Mouse (Mus musculus) right cerebral cortex, postnatal 25 days (tissue): ENCODE measurements around the gene Borcs6.
"Not testable (repeated sequence)": the region's sequence is repeated elsewhere in the genome, so short reads cannot be mapped to it uniquely, and the experiment has no call there.

Experiments
- DNase-seq: peaks from one replicate; pipeline ENCODE4 v3.0.0; 2022

Gene Borcs6

DNA sequence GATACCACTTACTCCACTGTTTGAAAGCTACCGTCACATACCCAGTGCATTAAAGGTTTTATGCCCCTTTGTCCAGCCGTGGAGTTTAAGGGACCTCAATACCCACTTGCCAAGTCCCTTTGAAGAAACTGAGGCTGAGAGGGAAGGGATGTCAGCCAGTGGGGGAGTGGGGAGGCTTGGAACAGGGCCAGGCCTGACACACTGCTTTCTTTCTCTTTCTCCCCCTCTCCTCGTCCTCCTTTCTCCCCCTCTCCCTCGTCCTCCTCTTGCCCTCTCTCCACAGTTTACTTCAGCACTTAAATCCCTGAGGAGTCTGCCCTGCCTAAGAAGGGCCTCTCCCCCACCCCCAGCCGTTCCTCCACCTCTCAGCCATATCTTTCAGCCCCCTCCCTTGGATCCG lies 30.9 kb downstream of the Borcs6 start:
- DNase-seq, result peak; percentile 5

DNA sequence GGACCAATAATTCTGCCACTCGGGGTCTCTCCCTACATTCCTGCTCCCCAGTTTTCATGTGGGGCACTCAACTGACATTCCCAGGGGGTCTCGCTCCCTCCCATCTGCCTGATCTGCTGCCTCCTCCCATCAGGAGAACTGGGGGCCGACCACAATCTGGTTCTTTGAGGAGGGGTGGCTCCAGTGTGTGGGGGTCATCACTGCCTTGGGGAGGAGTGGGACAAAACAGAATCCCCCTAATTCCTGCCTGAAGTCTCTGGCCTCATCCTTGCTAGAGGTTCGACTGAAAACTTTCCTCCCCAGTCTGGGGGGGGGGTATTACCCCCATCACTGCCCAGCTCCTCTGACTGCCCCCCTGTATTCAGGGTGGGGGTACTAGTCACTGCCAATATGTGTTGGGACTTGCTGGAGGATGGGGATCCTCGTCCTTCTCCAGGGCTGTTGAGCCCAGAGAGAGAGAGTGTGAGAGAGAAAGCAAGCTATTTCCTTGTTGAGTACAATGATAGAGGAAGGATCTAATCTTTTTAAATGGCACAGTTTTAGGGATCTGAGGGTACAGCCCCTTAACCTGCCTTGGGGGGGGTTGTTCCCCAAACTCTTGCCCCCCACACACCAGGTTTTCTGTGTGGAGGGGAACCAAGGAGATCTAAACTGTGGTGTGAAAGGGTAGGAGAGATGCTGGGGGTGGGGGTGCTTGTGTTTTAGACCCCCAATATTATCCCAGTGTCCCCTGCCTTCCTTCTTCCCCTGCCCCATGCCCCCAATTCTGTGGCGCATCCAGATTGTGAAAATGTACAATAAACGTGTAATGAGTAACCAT lies 32.3 kb downstream of the Borcs6 start:
- peak; percentile 4 for DNase-seq

DNA sequence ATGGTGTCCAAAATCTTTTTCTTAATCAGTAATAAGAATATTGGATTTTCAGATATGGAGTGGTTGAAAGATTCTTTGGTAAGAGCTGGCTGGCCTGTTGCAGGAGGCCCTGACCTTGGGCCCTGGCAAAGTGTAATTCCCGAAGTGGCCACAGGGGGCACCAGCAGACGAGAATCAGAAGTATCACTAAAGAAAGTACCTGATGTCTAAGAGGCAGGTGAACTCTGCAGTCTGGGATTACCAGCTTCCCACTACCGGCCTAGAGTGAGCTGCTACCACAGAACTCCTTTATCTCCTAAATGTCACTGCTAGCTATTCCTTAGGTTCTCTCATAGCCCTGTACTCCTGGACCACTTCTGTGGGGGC lies 32.9 kb downstream of the Borcs6 start:
- DNase-seq, result peak; percentile 72

DNA sequence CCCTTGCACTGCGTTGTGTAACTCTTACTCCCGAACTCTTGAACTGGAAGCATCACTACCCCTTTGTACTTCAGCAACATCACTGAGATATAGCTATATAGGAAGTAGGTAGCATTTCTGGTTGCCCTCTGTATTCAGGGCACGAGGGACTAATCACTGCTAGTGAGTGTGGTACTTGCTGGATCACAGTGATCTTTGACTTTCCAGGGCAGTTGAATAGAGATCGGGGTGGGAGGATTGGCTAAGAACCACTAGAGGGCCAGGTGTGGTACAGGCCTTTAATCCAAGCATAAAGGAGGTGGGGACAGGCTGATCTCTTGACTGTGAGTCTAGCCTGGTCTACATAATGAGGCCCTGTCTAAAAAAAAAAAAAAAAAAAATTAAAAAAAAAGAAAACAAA lies 33.4 kb downstream of the Borcs6 start:
- no peak for DNase-seq

DNA sequence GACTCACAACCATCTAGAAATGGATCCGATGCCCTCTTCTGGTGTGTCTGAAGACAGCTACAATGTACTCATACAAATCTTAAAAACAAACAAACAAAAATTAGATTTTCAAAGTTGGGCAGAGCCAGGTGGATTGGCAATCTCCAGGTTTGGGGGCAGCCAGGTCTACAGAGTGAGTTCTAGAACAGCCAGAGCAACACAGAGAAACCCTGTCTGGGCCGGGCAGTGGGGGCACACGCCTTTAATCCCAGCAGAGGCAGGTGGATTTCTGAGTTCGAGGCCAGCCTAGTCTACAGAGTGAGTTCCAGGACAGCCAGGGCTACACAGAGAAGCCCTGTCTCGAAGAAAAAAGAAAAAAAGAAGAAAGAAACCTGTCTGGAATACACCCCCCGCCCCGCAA lies 34.3 kb downstream of the Borcs6 start:
- not testable (repeated sequence) for DNase-seq

DNA sequence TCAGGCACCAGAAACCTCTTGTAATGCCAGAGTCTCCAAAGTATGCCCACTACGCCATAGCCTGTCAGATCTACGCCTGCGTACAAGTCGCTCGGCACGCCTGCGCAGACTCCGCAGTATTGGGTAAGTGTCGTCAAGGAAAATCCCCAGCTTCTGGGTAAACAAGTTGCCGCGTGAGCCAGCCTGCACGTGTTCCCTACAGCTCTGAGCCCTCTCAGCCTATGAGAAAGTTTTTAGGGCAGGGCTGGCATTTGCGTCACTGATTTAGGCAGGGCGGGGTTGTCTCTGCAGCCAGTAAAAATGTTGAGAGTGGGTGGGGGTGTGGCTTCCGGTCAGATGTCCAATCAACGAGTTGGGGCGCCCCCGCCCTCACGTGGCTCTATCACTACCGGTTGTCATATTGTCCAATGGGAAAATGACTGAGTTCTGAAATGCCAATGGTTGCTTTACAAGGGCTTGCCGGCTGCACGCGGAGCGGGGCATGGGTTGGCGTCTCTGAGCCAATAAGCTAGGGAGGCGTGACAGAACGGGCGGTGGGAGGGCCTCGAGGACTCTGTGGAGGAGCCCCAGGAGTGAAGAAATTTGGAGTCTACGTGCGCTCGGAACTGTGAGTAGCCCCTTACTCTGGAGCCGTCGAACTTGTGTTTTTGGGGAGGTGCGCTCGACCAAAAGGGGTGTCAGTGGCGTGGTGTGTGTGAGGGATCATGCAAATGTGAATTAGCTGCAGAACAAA lies 35.3 kb downstream of the Borcs6 start, which contains the start of gene Per1:
Gene Per1, plus strand, starts transcription at position 521 of the 733 bp plus-strand sequence.
- DNase-seq, result peak; percentile 100

DNA sequence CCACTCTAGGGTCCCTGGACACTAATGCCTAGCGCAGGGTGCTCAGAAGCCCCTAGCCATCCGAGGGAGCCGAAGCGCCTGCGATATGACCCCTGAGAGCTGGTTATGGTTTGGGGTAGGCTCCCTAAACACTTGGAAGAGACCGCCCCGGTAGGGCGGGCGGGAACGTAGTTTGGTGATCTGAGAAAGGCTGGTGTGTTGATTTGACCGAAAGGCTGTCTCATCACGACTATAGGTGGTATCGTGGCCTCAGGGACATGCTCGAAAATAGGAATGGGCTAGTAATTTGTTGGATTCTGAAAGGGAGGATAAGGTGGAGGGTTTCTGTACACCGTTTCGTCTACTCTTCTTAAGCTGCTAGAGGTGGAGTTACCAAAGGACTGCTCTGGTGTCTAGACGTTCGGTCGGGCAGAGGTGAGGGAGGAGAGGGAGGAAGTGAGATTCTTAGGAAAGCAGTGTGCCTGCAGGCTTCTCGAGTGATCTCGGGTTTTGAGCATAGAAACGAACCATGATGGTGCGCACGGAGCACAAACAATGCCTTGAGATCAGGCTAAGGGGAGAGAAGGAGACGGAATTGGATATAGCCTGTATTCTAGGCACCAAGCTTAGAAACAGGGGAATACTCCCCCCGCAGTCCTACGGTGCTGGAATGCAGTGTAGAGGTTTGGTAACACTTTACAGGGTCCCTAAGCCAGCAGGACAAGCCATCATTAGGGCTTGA lies 36.2 kb downstream of the Borcs6 start:
- peak; percentile 19 for DNase-seq

DNA sequence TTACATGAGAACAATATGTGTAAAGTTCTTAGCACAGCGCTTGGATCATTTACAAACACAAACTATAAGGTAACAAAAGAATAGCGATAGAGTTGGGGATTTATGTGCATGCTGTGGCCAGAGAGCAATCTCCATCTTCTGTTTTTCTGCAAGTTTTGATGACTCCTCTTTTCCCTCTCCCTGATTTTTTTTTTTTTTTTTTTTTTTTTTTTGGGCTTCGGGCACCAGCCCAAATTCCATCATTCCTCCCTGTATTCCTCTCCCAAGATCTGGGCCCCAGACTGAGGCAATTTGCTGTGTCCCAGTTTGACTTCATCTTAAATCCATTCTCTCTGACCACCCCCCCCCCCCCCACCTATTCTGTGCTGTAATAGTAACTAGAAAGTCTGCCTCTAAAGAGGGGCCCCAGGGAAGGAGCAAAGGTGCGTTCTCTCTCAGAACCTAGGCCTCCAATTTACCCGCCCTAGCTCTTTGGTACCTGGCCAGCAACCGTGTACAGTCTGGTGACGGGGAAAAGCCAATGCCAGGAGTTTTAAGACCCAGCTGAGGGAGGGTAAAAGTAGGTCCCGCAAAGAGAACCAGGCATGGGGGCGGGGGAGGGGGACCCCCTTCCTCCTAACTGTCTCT lies 37.0 kb downstream of the Borcs6 start:
- DNase-seq, result no peak

DNA sequence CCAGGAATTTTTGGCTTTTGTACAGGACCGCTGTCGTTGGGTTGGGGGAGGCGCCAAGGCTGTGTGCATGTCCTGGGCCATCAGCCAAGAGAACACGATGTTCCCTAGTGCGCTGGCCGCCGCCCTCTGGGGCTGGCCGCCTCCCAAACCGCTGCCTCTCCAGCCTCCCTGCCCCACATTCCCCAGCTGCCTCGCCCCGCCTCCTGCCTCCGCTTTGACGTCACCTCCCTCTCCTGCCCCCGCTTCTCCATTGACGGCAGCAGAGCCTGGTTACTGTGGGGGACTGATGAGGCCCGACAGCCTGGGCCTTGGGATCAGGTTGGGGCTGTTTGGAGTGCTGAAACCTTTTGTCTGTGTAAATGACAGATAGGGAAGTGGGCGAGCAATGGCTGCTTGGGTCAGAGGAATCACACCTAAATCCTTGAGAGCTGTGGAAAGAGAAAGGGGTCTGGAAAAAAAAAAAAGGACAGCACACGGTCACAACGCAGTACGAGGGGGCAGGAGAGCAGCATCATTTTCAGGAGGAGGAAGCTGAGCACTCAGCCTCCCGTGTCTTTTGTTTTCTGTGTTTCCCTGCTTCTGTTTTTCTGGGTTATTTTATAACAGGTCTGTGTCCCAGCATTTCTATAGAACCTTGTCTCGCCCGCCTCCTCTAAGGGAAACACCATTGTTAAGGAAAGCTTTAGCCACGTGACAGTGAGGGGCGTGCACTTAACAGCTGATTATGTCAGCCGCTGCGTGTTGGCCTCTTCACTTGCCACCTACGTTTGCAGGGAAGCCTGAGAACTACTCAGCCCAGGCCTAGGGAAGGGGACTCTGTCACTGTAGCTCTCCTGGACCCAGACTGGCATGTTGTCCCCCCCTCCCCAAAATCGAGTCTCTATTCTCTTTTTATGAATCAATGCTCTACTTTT lies 37.7 kb downstream of the Borcs6 start:
- DNase-seq, result peak; percentile 97

DNA sequence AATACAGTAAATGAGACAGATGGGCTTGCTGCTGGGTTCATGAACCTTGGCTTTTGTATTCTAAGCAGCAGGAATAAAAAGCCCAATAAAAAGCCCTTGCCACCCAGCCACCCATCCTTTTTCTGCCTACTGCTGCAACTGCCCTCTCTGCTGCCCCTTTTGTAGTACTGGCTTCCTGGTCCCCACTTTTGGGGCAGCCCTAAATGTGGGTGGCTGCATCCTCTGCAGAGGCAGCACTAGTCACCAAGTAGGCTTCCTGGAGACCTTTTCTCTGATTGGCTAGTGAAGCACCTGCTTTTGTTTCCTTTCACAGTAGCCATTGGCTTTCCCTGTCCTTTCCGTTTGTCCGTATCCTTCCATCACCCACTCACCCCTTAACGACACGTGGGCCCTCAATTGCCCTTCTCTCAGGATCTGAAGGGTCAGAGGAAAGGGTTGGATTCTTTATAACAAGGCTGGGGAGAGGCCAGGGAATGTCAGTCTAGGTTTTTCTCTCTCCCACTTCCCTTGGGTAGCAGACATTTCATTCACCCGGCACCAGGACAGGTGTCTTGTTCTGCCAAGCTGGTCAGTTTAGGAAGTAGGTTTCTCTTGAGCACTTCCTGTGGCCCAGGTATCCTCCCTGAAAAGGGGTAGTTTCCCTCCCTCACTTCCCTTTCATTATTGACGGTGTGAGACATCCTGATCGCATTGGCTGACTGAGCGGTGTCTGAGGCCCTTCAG lies 38.7 kb downstream of the Borcs6 start:
- DNase-seq, result peak; percentile 55

DNA sequence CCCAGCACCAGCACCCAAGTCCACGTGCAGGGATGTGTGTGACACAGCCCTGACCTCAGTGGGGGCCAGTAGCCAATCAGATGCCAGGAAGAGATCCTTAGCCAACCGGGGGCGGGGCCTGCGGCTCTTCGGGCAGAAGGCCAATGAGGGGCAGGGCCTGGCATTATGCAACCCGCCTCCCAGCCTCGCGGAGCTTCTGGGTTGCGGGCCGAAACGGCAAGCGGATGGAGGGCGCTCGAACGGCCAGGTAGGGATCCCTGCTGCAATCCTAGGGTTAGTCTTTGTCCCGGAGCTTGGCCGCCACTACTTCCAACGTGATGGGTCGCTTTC lies 39.2 kb downstream of the Borcs6 start:
- peak; percentile 96 for DNase-seq

DNA sequence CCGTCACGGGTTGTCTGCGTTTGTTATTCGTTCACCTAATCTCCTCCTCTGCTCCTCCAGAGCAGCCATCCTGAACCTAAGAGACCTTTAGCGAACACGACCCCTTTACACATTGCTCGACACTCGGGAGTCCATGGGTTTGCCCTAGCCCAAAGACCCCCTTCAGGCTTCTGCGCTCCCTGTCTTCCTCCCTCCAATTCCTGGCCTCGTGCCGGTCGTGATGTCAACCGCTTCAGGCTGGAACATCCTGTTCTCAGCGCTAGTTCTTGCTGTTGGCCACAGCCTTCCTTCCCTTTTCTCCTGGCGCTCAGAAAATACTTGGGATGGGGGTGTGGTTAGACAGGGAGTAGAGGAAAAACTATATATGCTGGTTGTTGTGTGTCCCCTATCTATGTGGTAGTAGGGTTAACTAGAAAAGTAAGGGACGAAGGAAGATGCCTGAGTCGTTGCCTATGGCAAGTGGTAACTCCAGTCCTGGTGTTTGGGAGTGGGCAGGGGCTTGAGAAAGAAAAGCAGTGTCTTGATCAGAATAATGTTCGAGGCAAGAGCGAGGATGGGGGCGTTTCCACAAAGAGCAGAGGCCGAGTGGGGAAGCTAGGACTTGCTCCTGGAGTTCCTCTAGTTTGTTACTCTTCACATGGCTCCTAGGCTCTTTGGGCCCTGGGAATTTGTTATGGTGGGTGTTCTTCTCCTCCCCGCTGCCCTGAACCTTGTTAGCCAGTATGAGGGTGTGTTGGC lies 39.8 kb downstream of the Borcs6 start:
- peak; percentile 55 for DNase-seq

DNA sequence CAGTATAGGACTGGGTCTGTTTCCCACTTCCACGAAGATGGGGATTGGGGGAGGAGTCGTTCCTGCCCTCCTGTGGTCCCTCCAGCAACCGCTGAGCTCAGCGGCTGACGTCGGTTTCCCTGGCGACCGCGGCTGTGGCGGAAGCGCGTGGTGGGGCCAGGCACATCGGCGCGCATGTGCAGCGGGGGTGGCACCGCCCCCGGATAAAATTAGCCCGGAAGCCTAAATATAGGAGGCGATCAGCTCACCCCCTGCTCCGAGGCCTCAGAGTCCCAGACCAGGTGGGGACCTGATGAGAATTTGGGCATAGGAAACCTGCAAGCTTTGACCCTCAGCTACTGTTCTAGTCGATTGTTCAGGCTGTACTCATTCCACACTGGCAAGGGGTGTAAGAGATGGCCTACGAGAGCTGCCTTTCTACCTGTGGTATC lies 40.4 kb downstream of the Borcs6 start:
- DNase-seq, result peak; percentile 95

DNA sequence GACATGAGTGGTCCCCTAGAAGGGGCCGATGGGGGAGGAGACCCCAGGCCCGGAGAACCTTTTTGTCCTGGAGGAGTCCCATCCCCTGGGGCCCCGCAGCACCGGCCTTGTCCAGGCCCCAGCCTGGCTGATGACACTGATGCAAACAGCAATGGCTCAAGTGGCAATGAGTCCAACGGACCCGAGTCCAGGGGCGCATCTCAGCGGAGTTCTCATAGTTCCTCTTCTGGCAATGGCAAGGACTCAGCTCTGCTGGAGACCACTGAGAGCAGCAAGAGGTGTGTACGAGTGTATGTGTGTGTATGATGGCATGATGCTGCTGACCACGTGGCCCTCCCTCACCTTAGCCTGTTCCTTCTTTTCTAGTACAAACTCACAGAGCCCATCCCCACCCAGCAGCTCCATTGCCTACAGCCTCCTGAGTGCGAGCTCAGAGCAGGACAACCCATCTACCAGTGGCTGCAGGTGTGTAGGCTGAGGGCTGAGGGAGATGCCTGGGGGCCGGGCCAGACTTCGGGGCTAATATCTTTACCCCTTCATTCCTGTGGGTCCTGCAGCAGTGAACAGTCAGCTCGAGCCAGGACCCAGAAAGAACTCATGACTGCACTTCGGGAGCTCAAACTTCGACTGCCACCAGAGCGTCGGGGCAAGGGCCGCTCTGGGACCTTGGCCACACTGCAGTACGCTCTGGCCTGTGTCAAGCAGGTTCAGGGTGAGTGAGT lies 41.3 kb downstream of the Borcs6 start:
- peak; percentile 8 for DNase-seq

DNA sequence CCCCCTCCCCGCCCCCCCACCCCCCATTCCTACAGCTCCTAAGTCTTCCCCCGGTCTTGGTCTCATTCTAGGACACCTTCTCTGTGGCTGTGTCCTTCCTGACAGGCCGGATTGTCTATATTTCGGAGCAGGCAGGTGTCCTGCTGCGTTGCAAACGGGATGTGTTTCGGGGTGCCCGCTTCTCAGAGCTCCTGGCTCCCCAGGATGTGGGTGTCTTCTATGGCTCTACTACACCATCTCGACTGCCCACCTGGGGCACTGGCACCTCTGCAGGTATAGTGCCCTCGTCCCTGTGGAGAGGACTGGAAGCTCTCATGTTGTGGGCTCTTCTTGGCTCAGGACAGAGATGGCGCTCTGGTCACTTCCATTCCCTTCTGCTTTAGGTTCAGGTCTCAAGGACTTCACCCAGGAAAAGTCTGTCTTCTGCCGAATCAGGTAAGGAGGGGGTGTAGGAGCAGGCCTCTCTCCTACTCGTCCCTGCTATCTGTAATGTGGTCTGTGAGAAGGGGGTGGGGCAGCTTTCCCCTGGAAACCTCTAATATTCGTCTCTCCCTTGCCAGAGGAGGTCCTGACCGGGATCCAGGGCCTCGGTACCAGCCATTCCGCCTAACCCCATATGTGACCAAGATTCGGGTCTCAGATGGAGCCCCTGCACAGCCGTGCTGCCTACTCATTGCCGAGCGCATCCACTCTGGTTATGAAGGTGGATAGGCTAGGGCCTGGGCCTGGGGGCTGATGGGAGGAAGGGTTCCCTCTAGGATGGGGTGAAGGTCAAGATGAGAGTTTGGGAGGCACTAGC lies 42.3 kb downstream of the Borcs6 start:
- peak; percentile 3 for DNase-seq

DNA sequence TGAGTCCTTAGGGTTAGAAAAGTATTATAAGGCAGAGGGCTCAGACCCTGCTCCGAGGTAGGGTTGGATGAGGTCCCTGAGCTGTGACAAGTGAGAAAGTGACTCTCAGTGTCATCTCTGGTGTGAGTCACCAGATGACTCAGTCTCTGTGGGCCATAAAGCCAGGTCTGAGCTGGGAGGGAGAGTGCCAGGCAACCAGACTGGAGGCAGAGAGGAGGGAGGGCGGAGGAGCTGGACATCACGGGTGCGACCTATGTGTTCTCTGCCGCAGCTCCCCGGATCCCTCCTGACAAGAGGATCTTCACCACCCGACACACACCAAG lies 42.8 kb downstream of the Borcs6 start:
- peak; percentile 6 for DNase-seq

DNA sequence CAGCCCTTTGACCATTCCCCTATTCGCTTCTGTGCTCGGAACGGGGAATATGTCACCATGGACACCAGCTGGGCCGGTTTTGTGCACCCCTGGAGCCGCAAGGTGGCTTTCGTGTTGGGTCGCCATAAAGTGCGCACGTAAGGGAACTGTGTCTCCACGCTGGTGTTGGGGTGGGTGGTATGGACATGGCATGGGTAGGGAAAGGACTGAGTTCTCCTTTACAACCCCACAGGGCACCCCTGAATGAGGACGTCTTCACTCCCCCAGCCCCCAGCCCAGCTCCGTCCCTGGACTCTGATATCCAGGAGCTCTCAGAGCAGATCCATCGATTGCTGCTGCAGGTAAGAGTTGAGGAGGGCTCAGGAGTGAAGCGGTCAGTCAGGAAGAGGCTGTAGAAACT lies 43.6 kb downstream of the Borcs6 start:
- no peak for DNase-seq

DNA sequence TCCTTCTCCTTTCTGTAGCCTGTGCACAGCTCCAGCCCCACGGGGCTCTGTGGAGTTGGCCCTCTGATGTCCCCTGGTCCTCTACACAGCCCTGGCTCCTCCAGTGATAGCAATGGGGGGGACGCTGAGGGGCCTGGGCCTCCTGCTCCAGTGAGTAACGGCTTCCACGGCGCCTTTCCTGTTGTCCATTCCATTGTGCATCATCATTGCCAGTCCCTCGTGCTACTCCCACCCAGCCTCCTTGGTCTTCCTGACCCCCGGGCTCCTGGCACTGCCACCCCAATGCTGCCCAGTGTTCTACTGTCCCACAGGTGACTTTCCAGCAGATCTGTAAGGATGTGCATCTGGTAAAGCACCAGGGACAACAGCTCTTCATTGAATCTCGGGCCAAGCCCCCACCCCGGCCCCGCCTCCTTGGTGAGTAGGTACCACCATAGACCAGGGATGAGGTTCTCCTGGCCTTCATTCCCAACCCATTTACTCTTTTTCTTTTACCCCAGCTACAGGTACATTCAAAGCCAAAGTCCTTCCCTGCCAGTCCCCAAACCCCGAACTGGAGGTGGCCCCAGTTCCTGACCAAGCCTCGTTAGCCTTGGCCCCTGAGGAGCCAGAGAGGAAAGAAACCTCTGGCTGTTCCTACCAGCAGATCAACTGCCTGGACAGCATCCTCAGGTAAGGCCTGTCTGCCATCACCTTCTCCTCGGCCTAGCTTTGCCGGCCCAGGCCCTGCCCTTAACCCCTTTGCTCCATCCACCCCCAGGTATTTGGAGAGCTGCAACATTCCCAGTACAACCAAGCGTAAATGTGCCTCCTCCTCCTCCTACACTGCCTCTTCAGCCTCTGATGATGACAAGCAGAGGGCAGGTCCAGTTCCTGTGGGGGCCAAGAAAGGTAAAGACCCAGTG lies 44.3 kb downstream of the Borcs6 start:
- DNase-seq, result peak; percentile 3
